Mouse (Mus musculus) embryonic facial prominence, embryonic 14.5 days (tissue): ENCODE measurements around the gene Gm26602. TPM values are rescaled to one million over a fixed set of nuclear protein-coding genes. Genes with fewer than 3 reads are reported as not detected.

Experiments used
- ATAC-seq: fragments of 200-750 bp; cut with Nextera tagmentation; 2 replicates; pipeline ENCODE4 v1.8.0; 2017; ENCODE audit warnings: low read depth, moderate number of reproducible peaks, moderate TSS enrichment
- DNase-seq: peaks from one replicate; pipeline ENCODE4 v3.0.0-alpha.2; 2015; ENCODE audit warnings: low spot score
- H3K27ac ChIP-seq: fragments of 300-500 bp; sonication (generic); replicated peaks from 2 replicates; pipeline ENCODE4 v1.5.1; 2014; ENCODE audit warnings: low read depth, mild to moderate bottlenecking, low read length, moderate library complexity
- H3K27me3 ChIP-seq: fragments of 300-500 bp; sonication (generic); replicated peaks from 2 replicates; pipeline ENCODE4 v1.6.1; 2014; ENCODE audit warnings: low read length; ENCODE audit not compliant: control insufficient read depth, insufficient read depth
- H3K36me3 ChIP-seq: fragments of 300-500 bp; sonication (generic); 2 replicates; pipeline ENCODE4 v1.6.1; 2014; ENCODE audit warnings: low read length, mixed read lengths; ENCODE audit not compliant: control insufficient read depth, insufficient read depth
- H3K4me1 ChIP-seq: fragments of 300-500 bp; sonication (generic); 2 replicates; pipeline ENCODE4 v1.6.1; 2014; ENCODE audit warnings: antibody characterized with exemption, low read length; ENCODE audit not compliant: control insufficient read depth, insufficient read depth
- H3K4me2 ChIP-seq: fragments of 300-500 bp; sonication (generic); 2 replicates; pipeline ENCODE4 v1.6.1; 2014; ENCODE audit warnings: low read depth, mild to moderate bottlenecking, low read length, moderate library complexity, mixed read lengths
- H3K4me3 ChIP-seq: fragments of 300-500 bp; sonication (generic); 2 replicates; pipeline ENCODE4 v1.5.1; 2014; ENCODE audit warnings: low read depth, mild to moderate bottlenecking, low read length
- H3K9ac ChIP-seq: fragments of 300-500 bp; sonication (generic); 2 replicates; pipeline ENCODE4 v1.6.1; 2014; ENCODE audit warnings: low read depth, mild to moderate bottlenecking, low read length, moderate library complexity, mixed read lengths
- H3K9me3 ChIP-seq: fragments of 300-500 bp; sonication (generic); 2 replicates; pipeline ENCODE4 v1.6.1; 2016; ENCODE audit warnings: low read length; ENCODE audit not compliant: control insufficient read depth
- WGBS: fragments of 180-500 bp; shearing (Covaris S2); extraction: QIAGEN DNeasy Blood & Tissue Kit; methylation state at CpG from one replicate; pipeline ENCODE4 v1.1.7; 2014; 5-methylcytosine and 5-hydroxymethylcytosine counted together
- polyA plus RNA-seq: library from polyadenylated mRNA; unstranded; fragments of >200 nt; fragmentation: Nextera tagmentation; extraction: Ambion mirVana; gene quantifications from 2 replicates; pipeline ENCODE4 v1.2.1, GENCODE M21; 2014

The Gm26602 gene
- polyA plus RNA-seq, 1 experiment from 2014 or later = 4.1 TPM

GRCm38 (mm10) chr10:79871845-79872244 lies 38.8 kb upstream of the Gm26602 start:
- Histone ChIP-seq H3K36me3 (peaks cover 27% of the 10 kb centered on the region; the same call in 1 of the 2 replicates), H3K27me3 (no peaks in the 10 kb centered on the region), H3K4me2 (no peak overlapping the region), H3K9ac (no peak overlapping the region), H3K27ac (no peak overlapping the region), H3K4me3 (no peak overlapping the region), H3K9me3 (no peaks in the 10 kb centered on the region), H3K4me1 (peaks cover 14% of the 10 kb centered on the region; the same call in 1 of the 2 replicates)
- 94% methylated on average over 8 of the region's 8 CpGs for WGBS
- ATAC-seq (no peak), DNase-seq (no peak)

GRCm38 (mm10) chr10:79872862-79873261 lies 37.8 kb upstream of the Gm26602 start:
- peaks cover 21% of the 10 kb centered on the region; the same call in 1 of the 2 replicates for H3K36me3 ChIP-seq
- DNase-seq = no peak
- 33% methylated on average over 3 of the region's 3 CpGs for WGBS
- peak overlapping the region; percentile 82 for H3K9ac ChIP-seq
- no peaks in the 10 kb centered on the region for H3K9me3 ChIP-seq
- peaks cover 14% of the 10 kb centered on the region; the same call in 1 of the 2 replicates for H3K4me1 ChIP-seq
- H3K4me3 ChIP-seq = peak overlapping the region; percentile 68
- H3K4me2 ChIP-seq = peak overlapping the region; percentile 81
- ATAC-seq = no peak
- peak overlapping the region; percentile 85; the same call in 1 of the 2 replicates for H3K27ac ChIP-seq
- H3K27me3 ChIP-seq = no peaks in the 10 kb centered on the region

GRCm38 (mm10) chr10:79873313-79873712 lies 37.3 kb upstream of the Gm26602 start:
- H3K27me3 ChIP-seq = no peaks in the 10 kb centered on the region
- no peak for ATAC-seq
- H3K27ac ChIP-seq = peak overlapping the region; percentile 85
- peak overlapping the region; percentile 81 for H3K4me2 ChIP-seq
- peak overlapping the region; percentile 82 for H3K9ac ChIP-seq
- peaks cover 14% of the 10 kb centered on the region; the same call in 1 of the 2 replicates for H3K4me1 ChIP-seq
- no peaks in the 10 kb centered on the region for H3K9me3 ChIP-seq
- H3K4me3 ChIP-seq = peak overlapping the region; percentile 68
- peaks cover 21% of the 10 kb centered on the region; the same call in 1 of the 2 replicates for H3K36me3 ChIP-seq
- 6% methylated on average over 6 of the region's 6 CpGs for WGBS
- DNase-seq = no peak

- peaks cover 21% of the 10 kb centered on the region; the same call in 1 of the 2 replicates for H3K36me3 ChIP-seq
- no peak for DNase-seq
These were observed 36.9 kb upstream of the Gm26602 start for GRCm38 (mm10) chr10:79873715-79874289.

DNA sequence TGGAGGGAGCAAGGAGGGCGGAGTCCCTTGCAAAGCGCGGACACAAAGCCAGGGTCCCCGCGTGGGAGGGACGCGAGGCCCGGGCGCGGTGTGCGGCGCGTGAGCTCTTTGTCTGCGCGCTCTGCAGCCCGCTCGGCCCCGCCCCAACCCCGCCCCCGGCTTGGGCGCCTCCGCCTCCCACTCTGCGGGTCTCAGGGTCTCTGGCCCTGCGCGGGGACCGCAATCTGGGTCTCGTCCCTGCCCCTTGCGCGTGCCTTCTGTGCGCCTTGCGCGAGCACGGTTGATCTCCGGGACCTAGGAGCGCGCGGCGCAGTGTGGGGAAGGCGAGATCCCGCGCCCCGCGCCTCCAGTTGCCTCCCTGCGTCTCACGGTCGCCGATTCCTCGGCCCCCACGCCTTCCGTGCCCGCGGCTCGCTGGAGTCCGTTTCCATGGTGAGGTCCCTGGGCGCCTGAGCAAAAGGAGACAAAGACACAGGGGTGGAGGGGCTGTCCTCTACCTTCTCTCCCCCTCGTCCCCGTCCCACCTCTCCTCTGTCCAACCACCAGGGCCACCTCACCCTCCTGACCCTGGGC lies 36.3 kb upstream of the Gm26602 start, which contains the start of the genes Prtn3 and Plppr3:
Gene Prtn3 (plus strand): TSS at position 187 of the 573 bp plus-strand sequence.
Gene Plppr3 (minus strand): TSS at position 345 of the 573 bp plus-strand sequence.
- Histone ChIP-seq H3K4me3 (peak within 1 kb of the TSS; percentile 68), H3K4me1 (peaks cover 14% of the 10 kb centered on the region; the same call in 1 of the 2 replicates), H3K36me3 (peaks cover 21% of the 10 kb centered on the region; the same call in 1 of the 2 replicates), H3K27me3 (no peaks in the 10 kb centered on the region), H3K27ac (peak within 1 kb of the TSS; percentile 85), H3K9ac (peak within 1 kb of the TSS; percentile 82), H3K9me3 (no peaks in the 10 kb centered on the region), H3K4me2 (peak within 1 kb of the TSS; percentile 81)
- DNase-seq (peak; percentile 83), ATAC-seq (peak; percentile 91)
- WGBS = 0% methylated on average over 29 of the region's 57 CpGs

More at GRCm38 (mm10) chr10:79873715-79874289, 36.9 kb upstream of the Gm26602 start:
- H3K4me2 ChIP-seq = peak overlapping the region; percentile 81
- H3K27ac ChIP-seq = peak overlapping the region; percentile 85
- H3K4me3 ChIP-seq = peak overlapping the region; percentile 68
- no peaks in the 10 kb centered on the region for H3K27me3 ChIP-seq
- H3K9ac ChIP-seq = peak overlapping the region; percentile 82
- no peaks in the 10 kb centered on the region for H3K9me3 ChIP-seq
- under 1% methylated on average over 26 of the region's 26 CpGs for WGBS
- ATAC-seq = peak; percentile 20
- H3K4me1 ChIP-seq = peaks cover 14% of the 10 kb centered on the region; the same call in 1 of the 2 replicates

GRCm38 (mm10) chr10:79877174-79877573 lies 33.5 kb upstream of the Gm26602 start:
- ATAC-seq = no peak
- H3K27me3 ChIP-seq = no peaks in the 10 kb centered on the region
- H3K4me2 ChIP-seq = no peak overlapping the region
- no peak overlapping the region for H3K27ac ChIP-seq
- H3K9ac ChIP-seq = no peak overlapping the region
- peaks cover 22% of the 10 kb centered on the region for H3K4me1 ChIP-seq
- 44% methylated on average over 1 of the region's 1 CpGs for WGBS
- no peak for DNase-seq
- H3K9me3 ChIP-seq = no peaks in the 10 kb centered on the region
- no peak overlapping the region for H3K4me3 ChIP-seq
- no peaks in the 10 kb centered on the region for H3K36me3 ChIP-seq

GRCm38 (mm10) chr10:79877757-79878156 lies 32.9 kb upstream of the Gm26602 start:
- ATAC-seq = no peak
- WGBS = 50% methylated on average over 11 of the region's 12 CpGs
- H3K27ac ChIP-seq = no peak overlapping the region

GRCm38 (mm10) chr10:79879527-79879926 lies 31.1 kb upstream of the Gm26602 start:
- Histone ChIP-seq H3K27me3 (no peaks in the 10 kb centered on the region), H3K27ac (no peak overlapping the region), H3K4me2 (no peak overlapping the region), H3K36me3 (no peaks in the 10 kb centered on the region), H3K4me3 (no peak overlapping the region), H3K4me1 (peaks cover 17% of the 10 kb centered on the region), H3K9me3 (no peaks in the 10 kb centered on the region), H3K9ac (no peak overlapping the region)
- DNase-seq = no peak
- no peak for ATAC-seq
- WGBS = 60% methylated on average over 1 of the region's 3 CpGs

More at GRCm38 (mm10) chr10:79877757-79878156, 32.9 kb upstream of the Gm26602 start:
- no peak overlapping the region for H3K4me2 ChIP-seq
- H3K9me3 ChIP-seq = no peaks in the 10 kb centered on the region
- H3K4me3 ChIP-seq = no peak overlapping the region
- peaks cover 25% of the 10 kb centered on the region for H3K4me1 ChIP-seq
- no peak for DNase-seq
- no peaks in the 10 kb centered on the region for H3K36me3 ChIP-seq
- H3K9ac ChIP-seq = no peak overlapping the region
- H3K27me3 ChIP-seq = no peaks in the 10 kb centered on the region
